Mouse (Mus musculus): ENCODE results near the gene Rbm15b. TPM values are rescaled to one million over a fixed set of nuclear protein-coding genes. Genes with fewer than 3 reads are reported as not detected.

Gene Rbm15b
- 10 to 100 TPM; 20.7 to 28.9 (median 26.6) TPM for total RNA-seq (2022)

DNA sequence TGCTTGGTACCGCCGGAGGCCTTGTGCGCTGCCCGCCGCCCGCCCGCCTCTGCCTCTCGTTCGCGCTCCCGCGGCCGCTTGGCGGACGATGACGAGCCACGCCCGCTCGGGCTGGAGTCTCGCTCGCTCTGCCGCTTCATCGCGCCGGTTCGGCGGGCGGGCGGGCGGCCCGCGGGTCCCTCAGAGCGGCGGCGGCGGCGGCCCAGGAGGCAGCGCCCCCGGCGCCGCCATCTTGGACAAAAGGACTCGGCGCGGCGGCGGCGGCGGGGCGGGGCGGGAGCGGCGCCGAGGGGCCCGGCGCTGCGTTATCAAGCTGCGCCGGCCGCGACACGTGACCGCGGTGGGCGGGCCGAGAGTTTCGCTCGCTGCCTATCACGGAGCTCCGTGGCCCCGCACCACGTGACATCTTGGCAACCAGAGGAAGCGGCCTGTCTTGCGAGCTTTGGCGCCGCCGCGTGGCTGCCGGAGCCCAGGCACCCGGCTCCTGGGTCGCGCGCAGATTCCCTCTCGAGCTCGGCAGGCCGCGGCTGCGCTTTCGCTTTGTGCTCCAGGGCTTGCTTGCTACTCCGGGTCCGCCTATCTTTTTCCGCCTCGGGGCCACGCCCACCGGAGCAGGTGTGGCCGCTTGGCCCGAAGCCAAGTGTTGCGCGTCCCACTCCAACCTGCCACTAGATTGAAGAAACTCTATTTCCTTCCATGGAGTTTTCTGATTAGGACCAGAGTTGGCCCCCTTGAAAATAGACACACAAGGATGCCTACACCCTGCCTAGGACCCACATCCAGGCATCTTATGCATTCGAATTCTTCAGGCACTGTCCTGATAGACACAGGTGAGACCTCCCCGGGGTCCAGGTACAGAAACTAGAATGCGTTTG lies at the start of gene Rbm15b:
Gene Rbm15b, minus strand, starts transcription at position 601 of the 875 bp plus-strand sequence.
- peak; percentile 97 for DNase-seq

DNA sequence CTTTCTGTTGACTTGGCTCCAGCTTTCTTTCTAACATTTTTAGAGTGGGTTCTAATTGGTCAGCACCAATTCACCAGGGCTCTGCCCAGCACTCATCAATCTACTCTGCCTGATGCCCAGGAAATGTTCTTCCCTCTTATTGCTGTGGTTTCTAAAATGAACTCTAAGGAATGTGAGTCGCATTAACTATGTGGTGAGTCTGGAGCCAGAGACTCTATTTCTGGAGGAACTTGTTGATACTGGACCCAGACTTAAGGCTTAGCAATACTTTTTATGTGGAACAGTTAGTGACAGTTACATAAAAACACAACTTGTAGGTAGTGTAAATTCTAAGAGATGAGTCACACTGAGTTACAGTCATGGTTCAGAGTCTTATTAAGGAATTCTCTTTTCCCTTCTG lies 47.8 kb upstream of the Rbm15b start:
- no peak for DNase-seq

DNA sequence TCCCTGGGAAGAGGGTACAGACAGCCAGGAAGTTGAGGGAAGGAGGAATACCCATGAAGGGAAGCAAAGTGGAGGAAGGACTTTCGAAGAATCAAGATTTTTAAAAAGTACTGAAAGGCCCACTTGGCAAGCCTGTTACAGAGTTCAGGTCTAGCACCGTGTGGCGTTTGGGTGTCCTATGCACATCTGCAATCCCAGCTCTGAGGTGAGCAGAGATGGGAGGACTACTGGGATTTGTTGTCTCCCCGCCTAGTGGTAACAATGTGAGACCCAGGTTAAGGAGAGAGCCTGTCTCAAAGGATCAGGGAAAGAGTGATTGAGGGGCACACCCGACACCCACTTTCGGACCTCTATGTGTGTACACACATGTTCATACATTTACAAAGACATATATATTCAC lies 27.6 kb upstream of the Rbm15b start:
- no peak for DNase-seq

DNA sequence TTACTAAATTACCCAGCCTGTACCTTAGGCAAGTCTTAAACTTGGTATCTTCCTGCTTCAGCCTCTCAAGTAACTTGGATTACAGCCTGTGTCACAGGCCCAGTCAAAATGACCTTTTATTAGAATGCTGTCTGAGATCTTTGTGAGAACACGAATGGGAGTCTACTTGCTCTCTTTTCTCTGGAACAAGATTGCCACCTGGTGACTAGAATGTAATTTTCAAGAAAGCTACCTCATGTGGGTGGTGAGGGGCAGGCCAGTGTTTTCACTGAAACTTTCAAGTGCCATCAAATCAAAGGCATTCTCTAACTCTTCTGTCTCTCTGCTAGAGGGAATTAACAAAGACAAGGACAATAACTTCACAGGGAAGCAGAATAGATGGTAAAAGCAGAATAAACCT lies 26.5 kb upstream of the Rbm15b start:
- DNase-seq, result no peak

DNA sequence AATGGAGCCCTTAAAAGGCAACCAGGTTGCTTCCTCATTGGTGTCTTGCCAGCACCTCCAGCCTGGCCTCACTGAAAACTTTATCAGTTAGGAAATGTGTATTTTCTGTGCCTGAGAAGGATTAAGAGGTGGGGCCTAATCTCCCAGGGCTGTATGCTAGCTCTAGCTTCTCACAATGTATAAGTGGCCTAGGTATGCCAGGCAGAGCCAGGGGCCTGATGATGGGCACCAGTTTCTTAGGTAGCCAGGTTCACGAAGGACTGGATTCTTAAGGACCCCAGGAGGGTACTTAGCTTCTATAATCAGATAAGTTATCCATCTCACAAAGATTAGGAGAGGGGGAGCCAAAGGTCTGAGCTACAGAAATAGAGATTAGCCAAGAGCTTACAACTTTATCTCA lies 24.4 kb upstream of the Rbm15b start:
- DNase-seq, result no peak

DNA sequence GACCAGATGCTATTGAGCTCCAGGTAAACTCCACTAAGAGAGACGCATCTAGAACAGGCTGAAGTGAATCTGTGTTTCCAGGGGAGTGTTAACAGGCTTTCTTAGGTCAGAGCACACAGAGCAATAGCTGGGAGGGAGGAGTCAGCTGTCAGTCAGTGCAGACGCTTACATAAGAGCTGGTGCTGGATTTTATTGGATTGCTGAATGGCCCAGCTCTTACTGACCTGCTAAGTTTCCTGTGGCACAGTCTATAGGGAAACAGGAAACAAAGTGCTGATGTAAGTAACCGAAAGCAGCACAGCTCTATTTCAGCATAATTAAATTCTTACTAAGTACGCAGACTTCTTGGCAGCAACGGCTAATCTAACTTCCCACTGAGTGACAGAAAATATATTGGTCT lies 21.5 kb upstream of the Rbm15b start:
- no peak for DNase-seq

DNA sequence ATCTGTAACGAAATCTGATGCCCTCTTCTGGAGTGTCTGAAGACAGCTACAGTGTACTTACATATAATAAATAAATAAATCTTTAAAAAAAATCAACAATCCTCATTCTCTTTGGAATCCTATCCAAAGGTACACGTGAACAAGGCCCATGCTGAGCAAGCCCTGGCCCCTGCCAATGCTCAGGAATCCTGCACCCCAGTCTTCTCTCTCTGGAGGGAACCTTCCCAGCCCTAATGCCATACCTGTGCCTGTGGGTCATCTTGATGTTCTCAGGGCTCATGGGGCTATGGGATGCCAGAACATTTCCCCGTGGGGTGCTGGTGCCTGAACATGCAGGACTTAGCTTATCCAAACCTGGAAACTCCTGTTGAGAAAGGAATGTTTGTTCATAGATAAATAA lies 20.9 kb upstream of the Rbm15b start:
- DNase-seq, result no peak

DNA sequence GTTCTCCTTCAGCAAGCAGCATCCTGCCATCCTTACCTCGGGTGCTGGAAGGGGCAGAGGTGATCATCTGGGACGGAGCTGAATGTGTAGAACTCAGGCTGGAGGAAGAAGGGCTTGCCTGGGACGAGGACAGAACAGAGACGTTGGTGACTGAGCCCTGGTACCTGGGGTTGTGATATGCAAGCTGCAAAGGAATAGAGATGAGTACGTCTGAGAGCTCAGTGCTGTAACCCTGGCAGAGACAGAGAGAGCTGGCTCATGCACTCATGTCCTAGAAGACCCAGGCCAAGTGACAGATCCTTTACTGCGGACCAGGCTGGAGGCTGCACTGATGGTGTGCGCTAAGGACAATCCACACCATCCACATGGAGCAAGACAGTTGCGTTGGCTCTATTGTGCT lies 19.4 kb upstream of the Rbm15b start:
- DNase-seq, result no peak

DNA sequence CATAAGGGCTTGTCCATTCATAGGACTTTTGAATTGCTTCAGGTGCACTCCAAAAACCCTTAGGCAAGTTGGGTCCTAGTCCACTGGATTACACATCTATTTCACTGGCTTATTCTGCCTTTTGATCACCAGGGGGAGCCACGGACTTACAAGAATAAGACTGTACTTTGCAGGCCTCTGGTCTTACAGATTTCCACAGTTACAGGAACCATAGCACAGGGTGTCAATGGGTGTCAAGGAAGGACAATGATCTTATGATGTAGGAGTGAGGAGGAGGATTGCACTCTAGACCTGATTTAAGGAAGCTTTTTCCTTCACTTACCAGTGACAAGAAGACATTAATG lies 16.5 kb upstream of the Rbm15b start:
- no peak for DNase-seq

DNA sequence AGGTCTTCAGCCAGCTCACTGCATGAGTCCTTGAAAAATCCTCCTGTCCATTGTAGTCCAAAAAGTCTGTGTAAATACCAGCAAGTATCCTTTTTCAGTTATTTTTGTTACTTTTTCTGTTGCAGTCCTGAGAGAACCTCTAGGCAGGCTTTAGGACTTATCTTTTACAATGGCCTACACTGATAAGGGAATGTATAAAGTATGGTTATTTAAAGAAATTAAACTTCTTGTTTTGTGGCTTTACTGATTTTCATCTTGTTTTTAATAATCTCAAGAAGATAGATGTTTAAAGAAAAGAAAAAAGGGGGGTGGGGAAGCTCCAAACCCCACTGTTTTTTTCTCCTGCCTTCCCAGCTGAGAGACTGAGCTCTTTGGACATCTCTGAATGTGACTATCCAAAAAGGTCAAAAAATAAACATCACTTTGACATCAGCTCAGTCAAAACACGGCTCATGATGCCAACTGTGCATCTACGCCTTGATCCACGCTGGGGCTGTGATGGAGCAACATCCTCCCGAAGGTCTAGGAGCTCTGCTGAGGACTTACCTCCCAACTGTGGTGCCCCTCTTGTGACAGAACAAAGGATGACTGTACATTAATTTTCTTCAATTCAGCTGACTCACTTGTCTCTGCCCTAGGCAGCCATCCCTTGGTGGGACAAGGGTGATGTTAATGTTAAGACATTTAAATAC lies 16.0 kb upstream of the Rbm15b start:
- no peak for DNase-seq

DNA sequence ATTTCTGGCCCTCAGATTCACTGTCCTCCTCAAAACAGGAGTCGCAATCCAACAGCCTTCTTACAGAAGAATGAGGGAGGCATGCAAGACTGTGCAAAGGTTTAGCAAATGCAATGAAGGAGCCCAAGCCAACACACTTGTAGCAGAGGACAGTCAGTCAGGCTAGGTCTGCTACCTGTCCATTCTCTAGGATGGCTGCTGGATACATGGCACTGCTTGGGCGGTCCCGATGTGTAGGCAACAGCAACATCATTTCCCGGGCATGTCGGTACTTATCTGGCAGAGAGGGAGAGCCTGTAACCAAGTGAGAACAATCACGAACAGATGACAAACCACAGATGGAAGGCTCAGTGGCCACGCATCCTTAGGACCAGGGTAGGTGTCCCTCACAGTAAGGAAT lies 14.4 kb upstream of the Rbm15b start:
- no peak for DNase-seq

DNA sequence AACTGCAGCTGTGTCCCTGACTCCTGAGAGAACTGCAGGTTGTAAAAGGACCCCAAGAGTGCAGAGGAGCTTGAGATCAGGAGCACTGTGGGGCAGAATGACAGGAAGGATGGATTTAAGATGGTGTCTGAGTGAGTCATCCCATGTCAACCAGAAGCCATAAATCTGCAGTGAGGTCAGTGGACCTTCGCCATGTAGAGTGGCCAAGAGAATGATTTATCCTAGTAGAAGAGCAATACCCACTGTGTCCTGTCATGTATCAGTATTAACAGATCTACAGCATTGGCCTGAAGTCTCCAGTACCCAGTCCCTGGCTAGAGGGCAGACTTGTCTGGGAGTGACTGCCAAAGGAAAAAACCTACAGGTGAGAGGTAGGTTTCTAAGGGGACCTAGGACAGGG lies 11.7 kb upstream of the Rbm15b start:
- DNase-seq, result peak; percentile 57

DNA sequence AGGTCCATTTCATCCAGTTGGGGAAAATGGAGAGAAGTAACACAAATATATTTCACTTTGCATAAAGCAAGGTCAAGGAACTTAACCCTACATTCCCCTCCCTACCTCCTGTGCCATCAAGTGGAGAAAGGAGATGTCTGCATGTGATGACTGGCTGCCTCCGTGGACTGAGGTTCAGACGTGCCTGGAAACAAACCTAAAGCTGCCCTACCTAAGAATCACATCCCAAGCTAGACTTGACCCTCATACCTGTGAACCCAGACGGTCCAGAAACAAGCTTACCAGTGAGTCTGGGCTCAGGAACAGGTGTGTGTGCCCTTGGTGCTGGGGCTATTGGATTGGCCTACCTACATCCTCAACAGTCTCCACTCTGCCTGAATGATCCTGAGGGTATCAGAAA lies 6.1 kb upstream of the Rbm15b start:
- no peak for DNase-seq

DNA sequence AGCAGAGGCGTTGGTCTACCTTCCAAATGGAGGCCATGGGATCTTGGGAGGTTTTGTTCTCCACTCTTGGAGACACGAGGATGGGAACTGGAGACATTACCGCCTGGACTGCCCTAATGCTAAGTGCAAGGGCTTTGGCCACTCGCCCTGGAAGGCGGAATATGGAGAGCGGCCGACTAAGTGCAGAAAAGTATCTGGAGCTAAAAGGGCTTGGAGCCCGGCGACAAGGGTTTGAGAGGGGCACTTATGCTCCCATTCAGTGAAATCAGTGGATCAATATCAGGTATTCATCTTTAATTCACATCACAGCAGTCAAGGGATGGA lies 5.3 kb upstream of the Rbm15b start:
- DNase-seq, result no peak

DNA sequence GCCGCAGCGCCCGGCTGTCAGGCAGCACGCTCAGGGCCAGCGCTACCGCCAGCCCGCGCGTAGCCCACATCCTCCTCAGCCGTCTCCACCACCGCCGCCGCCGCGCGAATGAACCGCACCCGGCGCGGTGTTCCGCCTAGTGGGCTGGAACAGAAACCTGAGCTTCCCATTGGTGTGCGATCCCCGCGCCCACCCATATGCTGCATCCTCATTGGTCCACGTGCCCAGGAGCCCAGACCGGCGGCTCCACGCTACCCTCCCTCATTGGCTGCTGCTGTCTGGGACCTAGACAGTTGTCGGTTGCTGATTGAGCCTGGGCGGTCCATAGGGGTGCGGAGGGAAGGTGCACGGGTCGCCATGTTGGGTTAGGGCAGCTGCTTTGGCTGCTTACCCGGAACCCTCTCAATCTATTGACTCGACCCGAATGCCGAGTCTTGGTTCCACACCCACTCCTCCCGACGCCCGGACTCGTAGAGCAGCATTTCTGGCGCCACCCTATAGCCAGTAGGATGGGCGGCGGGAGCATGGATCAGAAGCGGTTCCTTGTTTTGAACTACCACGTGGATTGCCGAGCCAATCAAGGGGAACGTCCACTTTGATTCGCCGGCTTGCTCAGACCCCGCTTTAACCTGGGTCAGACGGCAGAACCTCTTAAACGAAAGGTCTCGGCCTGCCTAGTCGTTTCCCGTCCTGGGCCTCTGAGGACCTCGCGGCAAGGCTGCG lies 4.8 kb upstream of the Rbm15b start, which contains the start of gene Manf:
Gene Manf, minus strand, starts transcription at position 151 of the 723 bp plus-strand sequence.
- peak; percentile 99 for DNase-seq

DNA sequence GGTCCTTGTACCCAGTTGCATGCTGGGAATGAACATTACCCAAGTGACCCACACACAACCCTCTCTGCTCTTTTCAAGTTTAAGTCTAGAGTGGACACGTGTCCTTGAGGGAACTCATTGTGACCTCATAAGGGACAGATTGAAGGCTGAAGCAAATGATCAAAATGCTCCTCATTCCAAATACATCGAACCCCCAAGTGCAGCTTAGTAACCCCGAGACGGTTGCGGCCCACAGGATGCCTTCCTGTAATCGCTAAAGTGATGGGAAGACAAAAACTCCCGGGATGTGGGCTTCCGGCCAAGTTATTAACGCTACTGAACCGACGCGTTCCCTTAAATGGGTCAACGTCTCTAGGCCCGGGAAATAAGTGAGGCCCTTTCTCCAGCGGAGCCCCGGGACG lies 4.1 kb upstream of the Rbm15b start:
- no peak for DNase-seq

DNA sequence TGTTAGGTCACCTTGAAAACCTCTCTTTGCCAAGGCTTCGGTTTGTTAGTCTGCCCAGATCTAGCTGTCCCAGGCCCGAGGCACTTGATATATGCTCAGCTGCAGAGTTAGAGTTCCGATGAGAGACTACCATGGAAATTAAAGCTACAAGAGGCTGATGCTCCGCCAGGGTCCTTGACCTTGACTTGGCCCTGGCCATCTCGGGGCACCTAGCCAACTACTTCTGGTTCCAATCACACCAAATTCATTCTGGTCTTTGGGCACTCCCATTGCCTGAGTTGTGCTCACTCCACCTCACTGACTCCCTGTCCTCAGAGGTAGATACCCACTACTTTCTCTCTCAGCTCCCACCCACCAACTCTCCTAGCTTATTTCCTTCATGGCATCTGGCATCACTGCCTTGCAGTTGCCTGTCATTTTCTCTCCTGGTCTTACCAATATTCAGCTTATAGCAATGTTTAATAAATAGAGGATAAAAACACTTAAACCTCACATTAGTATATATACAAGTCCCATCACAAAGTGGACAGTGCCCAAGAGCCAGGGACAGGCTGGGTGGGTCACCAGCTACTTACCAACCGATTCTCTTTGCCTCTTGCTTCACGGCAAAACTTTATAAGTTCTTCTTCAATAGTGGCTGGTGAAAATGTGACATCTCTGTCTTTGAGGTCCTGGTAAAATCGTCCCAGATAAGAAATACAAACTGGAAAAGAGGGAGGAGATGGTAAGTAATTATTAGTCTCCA lies 3.4 kb upstream of the Rbm15b start:
- DNase-seq, result peak; percentile 82

DNA sequence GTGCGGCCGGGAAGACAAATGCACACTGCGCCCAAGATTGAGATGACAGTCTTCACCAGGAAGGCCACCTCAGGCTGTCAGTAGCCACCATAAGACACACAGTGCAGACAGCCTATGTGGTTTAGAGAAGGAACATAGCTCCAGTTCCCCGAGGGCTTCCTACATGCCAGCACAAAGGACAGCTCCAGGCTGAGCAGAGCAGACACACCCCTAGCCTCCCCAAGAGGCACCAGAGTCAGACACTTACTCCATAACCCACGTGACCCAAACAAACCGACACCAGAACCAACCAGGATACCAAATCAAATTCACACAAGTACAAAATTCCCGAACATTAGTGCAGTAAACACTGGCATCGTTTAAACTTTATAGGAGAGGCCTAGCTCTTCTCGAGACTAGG lies 2.1 kb upstream of the Rbm15b start:
- DNase-seq, result no peak

DNA sequence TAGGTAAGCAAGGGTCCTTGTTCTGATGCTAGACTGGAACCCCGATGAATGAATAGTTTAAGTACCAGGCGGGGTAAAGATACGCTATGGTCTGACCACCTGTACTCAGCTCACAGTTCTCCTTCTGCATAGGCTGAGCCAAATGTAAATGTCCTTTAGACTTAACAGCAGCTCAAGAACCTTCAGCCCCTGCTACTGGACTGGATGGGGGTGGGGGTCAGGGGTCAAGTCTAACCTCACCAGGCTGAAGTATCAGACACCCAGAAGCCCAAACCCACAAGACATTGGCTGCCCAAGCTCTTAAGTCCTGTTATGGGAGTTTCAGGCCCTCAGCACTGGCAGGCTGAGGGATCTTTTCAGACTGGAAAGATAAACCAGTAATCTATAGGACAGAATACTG lies 1.1 kb upstream of the Rbm15b start:
- DNase-seq, result no peak

DNA sequence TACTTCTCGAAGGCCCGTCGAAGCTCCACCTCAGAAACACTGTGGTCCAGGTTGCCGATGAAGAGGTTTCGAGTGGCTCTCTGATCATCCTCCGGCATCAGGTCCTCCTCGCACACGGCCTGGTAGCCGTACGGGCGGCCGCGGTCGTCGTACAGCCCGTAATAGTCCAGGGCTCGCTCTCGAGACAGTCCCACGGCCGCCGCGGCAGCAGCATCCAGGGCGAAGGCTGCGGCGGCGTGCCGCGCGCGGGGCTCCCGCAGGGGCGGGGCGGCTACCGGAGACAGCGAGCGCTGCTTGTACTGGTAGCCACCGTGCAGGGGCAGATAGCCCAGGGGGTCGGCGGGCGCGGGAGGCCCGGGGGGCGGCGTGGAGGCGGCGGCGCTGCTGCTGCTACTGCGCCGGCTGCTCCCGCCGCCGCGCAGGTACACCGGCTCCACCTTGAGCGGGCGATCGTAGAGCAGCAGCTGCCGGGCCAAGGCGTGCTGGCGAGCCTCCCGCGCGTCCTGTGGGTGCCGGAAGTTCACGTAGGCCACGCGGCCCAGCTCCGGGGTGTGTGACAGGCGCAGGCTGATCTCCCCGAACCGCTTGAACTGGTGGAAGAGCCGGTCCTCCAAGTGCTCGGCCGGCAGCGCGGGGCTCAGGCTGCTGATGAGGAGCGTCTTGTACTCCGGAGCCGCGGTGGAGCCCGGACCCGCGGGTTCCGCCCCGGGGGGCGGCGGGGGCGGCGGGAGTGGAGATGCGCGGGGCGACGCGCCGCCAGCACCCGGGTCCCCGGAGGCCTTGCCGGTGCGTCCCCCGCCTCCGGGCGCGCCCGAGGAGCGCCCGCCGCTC lies 1.1 kb downstream of the Rbm15b start:
- no peak for DNase-seq

DNA sequence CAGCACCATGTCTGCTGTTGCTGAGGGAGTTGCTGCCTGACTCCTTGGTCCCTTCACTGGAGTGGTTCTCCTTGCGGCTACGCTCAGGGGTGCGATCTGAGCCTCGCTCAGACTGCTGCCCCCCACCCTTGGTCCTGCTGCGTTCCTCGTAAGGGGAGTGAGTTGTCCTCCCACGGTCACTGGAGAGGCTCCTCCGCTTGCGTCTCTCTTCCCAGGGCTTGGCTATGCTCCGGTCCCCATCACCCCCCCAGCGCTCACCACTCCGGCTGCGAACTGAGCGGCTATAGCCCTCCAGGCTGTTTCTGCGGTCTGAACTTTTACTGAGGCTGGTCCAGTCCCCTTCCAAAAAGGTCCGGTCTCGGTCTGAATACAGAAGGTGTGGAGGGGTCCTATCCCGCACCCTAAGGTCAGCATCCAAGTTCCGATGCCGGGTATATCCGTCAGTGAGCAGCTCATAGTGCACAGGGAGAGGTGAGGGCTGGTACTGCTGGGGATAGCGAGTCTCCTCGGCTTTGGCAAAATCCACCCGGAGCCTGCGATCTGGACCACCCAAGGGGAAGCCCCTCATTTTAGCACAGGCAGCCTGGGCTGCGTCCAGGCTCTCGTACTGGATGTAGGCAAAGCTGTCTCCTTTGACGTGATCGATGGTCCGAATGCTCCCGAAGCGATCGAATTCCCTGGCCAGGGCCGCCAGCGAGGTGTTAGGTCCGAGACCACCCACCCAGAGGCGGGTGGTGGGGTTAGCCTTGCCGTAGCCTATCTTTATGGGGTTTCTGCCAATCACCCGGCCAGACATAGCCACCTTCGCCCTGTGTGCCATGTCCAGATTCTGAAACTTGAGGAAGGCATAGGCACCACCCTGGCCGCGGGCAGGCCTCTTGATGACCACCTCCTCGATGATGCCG lies 2.0 kb downstream of the Rbm15b start:
- no peak for DNase-seq

All from adrenal gland, adult 8-10 months (tissue).